Mouse (Mus musculus) lung, postnatal 4 days (tissue): Measurements from ENCODE around the gene Sec63.

Experiments
- DNase-seq, 2 experiments: peaks; one replicate each; pipeline ENCODE4 v3.0.0; 2021

Sec63 gene

DNA sequence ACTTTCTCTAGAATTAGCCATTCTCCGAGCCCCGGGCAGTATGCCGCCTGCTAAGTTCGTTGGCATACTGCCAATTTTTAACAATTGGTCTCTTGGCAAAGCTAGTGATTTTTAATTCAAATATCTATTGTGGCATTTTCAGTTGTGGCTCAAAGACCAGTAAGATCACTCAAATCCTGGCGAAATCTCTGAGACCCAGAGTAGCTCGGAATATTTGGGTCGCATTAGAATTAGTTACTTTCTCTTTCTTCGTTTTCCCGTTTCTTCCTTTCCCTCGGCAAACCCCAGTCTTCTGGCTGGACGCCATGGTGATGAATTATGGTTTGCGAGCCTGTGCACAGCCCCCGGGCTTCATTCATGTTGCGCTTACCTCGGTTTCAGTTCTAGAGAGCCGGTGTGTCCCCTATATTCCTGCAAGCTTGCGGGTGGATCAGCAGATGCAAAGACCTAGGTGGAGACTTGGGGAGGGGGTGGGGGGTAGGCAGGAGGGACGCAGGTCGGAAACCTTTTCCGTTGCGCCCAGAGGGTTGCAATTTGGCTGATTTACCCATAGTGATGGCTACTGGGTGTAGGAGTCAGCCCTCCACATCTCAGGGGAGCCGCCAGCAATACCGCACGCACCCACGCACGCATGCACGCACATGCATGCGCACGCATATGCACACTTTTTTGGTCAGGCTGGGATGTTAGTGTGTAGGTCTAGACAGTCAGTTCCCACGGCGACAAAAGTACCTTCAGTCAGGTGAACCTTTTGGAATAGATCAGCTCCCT is 102.5 kb downstream of the Sec63 start:
- peak; percentile 45 to 54 for DNase-seq

GRCm38 (mm10) chr10:42864696-42865095 is 103.4 kb downstream of the Sec63 start:
- no peak for DNase-seq

DNA sequence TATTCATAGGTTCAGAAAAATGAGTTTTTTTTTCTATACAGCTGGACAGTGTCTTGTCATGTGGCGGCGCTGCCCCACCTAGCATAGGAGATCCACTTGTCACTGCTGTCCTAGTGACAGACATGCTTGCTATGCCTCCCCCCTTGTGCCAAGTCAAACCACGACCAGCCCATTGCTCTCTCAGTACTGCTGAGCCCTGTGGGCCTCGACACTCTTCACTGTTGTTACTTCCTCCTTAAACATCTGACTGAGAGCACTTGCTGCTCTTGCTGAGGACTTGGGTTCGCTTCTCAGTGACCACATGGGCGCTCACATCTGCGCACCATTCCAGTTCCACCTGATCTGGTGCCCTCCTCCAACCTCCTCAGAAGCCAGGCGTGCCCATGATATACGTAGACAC is 107.1 kb downstream of the Sec63 start:
- DNase-seq, result no peak

DNA sequence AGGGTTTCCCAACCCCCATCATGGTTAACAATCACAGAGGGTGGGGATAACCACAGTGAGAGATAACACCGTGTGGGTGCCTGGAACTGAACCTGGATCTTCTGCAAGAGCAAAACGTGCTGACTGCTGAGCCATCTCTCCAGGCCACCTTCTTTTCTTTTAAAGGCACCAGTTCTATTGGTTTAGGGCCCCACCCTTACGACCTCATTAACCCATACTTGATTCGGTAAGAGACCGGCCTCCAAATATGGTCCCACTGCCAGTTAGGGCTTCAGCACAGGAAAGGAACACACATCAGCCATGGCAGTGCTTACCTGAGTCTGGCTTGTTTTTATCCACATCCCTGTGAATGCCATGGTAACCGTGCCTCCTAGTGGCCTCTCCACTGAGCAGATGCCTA is 108.2 kb downstream of the Sec63 start:
- DNase-seq, result no peak

GRCm38 (mm10) chr10:42872269-42873010 is 111.1 kb downstream of the Sec63 start:
- DNase-seq, result no peak

DNA sequence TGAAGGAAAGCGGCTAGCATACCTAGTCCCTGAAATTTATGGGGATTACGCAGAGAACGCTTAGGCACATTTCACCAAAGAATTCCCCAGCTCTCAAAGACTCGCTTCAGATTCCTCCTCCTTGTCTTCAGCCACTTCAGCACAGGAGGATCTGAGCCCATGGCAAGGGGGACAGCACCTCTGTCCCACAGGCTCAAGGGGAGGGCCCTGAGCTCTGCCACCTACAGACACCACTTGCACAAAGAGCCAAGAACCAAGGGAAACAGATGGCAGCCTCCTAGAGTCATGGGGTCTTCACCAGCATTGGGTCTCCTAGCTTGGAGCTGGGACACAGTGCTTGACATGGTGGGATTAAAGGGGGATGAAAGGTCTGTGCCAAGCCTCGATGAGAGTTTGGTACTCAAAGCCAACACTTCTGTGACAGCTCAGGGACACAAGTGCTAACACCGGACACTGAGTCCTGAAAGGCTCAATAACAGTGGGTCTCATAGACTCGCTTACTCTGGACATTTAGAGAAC is 111.8 kb downstream of the Sec63 start:
- DNase-seq, result no peak

DNA sequence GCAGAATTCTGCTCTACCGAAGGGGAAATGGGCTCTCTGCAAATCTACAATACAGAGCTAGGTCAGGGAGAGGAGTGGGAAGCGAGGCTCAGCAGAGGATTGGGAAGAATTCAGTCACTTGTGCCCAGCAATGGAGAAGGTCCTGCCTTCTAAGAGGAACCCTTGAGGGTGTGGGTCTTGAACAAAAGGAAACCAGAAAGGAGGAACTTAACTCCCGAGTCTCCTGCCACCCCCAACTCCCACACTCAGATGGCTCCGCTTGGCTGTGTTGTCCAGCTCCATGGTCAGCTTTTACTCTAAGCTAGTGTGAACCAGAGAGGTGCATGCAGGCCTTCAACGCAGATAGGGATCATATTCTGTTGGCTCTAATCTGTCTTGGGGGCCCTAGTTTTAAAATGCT is 114.9 kb downstream of the Sec63 start:
- DNase-seq, result no peak

- DNase-seq, result no peak
Observed at GRCm38 (mm10) chr10:42879269-42879681, 118.0 kb downstream of the Sec63 start.

DNA sequence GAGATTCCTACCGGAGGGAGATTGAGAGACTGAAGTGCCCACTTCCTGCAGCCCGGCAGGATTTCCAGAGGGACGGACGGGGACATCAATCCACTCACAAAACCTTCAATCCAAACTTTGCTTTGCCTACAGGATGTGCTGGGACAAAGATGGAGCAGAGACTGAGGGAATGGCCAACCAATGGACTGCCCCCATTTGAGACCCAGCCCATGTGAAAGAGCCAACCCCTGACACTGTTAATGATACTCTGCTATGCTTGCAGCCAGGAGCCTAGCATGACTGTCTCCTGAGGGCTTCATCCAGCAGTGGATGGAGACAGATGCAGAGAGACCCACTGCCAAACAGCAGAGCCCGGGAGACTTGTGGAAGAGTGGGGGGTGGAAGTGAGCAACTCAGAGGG is 118.4 kb downstream of the Sec63 start:
- no peak for DNase-seq
